Mouse (Mus musculus): ENCODE measurements around the gene BC048679.

Gene BC048679

DNA sequence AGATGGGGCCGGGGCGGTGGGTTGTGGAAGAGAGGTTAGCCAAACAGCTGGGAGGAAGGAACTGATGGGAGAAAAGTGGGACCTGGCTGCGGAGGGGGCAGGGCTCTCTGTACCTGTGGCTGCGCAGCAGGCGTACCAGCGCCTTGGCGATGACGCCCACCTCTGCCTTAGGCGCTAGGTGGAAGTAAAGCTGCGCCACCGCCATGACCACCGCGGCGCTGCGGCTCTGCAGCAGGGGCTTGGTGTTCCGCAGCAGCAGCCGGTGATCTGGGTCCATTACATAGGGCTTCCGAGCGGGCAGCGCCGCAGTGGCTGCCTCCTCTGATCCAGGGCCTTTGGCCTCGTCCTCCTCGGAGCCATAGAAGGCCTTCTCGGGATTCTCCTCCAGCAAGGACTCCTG, 21.2 kb downstream of the BC048679 start:
- DNase-seq (ENCODE audit: low spot score), result no peak

DNA sequence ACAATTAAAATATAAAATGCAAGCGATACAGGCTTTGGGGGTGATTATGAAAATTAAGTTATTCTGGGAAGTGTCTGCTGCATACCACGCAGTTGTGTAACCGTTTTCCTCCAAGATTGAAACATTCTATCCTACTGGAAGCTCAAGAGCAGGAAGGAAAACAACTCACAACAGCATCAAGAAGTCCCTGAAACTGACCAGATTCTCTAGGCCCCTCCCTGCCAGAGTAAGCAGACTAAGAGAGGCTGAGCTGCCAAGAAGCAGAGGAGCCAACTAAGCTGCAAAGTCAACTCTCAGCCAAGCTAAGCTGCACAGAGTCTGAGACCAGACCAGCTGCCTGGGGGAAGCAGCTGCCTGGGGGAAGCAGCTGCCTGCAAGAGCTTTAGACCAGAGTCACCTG, 22.9 kb downstream of the BC048679 start:
- no peak for DNase-seq (ENCODE audit: low spot score)

DNA sequence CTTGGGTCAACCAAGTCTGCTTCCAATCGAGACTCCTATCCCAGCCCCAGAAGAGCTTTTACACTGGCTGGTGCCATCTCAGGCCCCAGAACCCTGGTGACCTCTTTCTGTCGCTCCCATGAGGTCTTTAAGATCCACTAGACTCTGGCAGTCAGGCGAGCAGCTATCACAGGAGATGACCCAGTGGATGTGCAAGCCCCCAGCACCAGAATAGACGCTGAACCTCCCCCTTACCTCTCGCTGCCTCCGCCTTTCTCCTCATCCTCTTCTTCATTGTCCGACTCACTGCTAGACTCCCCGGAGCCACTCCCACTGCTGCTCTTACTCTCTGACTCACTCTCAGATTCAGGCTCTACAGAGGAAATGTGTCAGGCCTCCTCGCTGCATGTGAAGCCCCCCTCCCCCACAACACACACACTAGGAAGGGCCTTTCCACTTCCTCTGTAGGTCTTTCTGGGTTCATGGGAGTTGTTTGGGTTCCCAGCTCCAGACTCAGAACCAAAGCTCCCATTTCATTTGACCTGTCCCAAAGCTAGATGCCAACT, 33.1 kb downstream of the BC048679 start:
- no peak for DNase-seq (ENCODE audit: low spot score)

DNA sequence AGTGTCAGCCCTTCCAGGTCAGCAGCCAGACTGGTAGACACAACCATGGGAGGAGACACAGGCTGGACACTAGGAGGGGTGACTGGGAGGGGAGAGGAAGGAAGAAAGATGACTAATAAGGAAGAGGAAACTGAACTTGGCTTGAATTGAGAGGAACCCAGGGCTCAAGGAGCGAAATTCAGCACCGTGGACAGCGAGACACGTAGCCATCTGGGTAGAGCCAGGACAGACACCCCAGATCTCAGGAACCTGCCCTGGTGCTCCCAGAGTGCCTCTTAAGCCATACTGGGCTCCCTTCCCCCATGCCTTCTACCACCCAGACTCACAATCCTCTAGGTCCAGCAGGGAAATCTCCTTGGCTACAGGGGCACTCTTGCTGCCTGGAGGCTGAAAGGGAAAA, 34.0 kb downstream of the BC048679 start:
- DNase-seq (ENCODE audit: low spot score), result no peak

DNA sequence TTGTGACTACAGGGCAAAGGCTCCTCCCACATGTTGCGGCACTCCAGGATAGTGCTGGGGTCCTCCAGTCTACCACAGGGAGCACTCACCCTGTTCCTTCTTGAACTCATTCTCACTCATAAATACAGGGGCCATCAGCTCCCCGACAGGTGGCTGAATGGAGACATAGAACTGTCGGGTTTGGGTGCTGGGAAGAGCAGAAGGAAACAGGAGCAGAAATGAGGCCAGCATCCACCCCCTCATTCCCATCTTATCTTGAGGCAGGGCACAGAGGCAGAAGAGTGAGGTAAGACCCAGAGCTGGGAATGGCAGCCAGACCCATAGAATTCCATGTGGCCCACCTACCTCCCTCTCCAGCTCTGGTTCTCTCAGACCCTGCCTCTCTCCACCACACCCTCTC, 35.3 kb downstream of the BC048679 start:
- no peak for DNase-seq (ENCODE audit: low spot score)

DNA sequence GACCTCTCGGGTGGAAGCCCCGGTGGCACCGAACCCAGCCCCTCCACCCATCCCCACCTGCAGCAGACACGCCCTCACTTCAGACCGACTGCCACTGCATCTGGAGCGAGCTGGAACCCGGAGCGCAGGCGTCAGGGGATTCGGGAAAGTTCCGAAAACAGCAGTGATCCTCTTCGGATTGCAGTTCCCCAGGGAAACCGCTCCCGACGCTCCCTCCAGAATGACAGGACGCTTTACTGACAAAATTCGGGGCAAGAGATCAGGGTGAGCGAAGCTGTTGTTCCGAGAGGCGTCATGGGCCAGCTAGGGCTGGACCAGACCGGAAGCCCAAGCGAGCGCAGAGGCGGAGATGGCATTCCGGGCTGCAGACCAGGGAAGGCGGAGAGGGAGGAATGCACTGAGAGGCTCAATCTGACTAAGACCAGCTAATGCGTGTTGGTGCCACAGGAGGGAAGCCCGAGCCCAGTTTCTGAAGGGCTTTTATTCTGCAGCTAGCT, 42.9 kb downstream of the BC048679 start, which contains the start of gene Cpeb1:
Gene Cpeb1, minus strand, starts transcription at position 311 of the 497 bp plus-strand sequence.
- no peak for DNase-seq (ENCODE audit: low spot score)

DNA sequence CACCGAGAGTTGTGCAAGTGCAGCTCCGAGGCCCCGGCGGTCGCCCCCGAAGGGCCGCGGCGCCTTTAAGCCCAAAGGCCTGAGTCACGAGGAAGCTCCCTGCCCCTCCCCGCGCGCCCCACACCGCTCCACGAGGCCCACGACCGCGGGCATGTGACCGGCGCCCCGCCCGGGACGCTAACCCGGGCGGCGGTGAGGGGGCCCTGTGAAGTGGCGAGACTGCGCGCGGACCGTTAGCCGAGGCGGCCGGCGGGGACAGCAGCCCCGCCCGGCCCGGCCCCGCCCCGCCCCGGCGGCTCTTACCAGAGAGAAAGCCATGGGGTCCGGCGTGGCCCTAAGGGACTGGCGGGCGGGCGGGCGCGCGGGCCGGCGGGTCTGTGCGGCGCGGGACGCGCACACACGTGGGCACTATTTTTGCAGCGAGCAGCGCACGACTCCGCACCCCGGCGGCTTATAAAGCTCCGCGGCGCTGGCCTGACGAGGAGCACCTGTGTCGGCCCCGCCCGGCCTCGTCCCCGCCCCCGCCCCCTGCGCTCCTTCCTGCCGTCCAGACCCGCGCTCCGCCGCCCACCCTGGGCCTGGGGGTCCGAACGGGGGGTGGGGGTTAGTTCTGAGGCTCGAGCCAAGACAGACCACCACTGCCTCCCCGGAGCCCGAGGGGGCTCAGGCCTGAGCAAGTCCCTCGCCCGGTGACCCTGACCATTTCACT, 43.6 kb downstream of the BC048679 start:
- no peak for DNase-seq (ENCODE audit: low spot score)

DNA sequence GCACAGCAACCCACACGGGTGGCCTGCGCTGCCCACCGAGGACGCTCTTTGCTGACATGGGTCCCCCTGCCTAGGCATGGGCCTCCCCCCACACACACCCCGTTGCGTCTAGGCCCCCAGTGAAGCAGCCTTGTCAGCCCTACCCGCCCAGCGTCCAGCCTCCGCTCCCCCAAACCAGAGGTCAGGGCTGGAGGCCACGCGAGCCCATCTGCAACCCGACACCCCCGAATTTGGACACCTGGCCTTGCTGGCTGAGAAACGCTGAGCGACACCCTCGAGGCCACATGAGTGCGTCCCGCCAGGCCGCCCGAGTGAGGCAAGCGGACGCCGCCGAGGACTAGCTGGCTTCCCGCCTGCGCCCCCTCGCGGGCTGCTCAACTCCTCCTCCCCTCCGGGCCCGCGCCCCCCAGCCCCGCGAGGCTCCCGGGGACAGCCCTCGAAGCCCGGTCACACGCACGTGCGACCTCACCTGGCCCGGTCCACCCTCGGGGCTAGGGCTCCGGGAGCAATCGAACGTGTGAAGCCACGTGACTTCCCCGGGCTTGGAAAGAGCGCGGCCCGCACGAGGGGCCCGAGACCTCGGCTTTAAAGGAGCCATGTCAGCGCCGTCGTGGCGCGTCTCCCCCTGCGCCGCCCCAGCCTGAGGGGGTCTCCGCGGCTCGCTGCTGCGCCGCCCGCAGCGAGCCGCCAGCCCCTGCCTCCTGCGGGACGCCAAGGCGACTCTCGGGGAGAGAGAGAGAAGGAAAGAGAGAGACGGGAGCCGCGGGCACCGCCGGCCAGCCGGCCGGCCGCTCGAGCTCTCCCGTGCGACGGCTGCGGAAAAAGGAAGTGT, 44.4 kb downstream of the BC048679 start:
- no peak for DNase-seq (ENCODE audit: low spot score)

DNA sequence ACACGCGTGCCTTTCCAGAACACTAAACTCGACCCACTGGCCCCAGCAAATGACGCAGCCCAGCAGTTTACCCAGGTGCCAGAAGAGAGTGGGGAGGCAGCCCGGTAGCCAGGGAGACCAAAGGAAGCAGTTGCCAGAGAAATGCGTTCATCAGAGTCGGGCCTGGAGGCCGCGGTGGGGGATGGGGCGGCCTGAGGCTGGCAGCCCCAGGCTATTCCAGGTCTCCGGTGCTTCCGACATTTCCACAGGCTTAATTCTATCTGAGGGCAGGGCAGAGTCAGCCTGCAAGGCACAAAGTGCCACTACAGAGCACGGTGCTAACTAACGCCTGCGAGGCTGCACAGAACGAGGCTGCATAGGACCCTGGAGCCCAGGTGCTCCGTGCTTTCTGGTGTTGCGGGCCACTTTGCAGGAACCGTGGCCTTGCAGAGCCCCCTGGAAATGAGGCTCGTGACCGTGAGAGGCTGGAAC, 45.1 kb downstream of the BC048679 start:
- no peak for DNase-seq (ENCODE audit: low spot score)
